Mouse (Mus musculus) testis, postnatal 14 days (tissue): ENCODE measurements at regions not wholly inside any gene's neighbourhood (a gene's known extent, or its start where the extent isn't known, plus 50 kb on each side); places are given as distances from the start of the nearest gene placed in this dataset.

ENCODE experiments used
- DNase-seq: peaks from one replicate; pipeline ENCODE4 v3.0.0; 2021; ENCODE audit warnings: low spot score

- no peak for DNase-seq
Observed at GRCm38 (mm10) chr11:19246390-19247114, 227.8 kb upstream of the Meis1 start.

GRCm38 (mm10) chr11:19253605-19254004 is 234.8 kb upstream of the Meis1 start:
- no peak for DNase-seq

GRCm38 (mm10) chr11:19254183-19254582 is 235.4 kb upstream of the Meis1 start:
- no peak for DNase-seq

- no peak for DNase-seq
Observed at GRCm38 (mm10) chr11:19257549-19257948, 238.8 kb upstream of the Meis1 start.

- DNase-seq, result no peak
Observed at GRCm38 (mm10) chr11:19262832-19263231, 244.0 kb upstream of the Meis1 start.

- no peak for DNase-seq
Observed at GRCm38 (mm10) chr11:19264798-19265671, 246.2 kb upstream of the Meis1 start.

DNA sequence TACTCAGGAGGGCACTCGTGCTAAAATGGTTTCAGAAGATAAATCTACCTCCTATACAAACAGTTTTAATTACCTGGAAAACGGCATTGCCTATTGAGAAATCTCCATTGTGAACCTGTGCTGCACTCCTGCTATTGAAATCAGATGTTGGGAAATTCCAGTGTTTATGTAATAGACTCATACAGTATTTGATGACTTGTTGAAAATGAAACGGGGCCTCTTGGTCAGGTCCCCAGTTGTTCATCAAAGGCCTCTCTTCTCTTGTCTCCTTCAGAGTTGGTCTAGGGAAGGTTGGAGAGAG is 246.8 kb upstream of the Meis1 start:
- no peak for DNase-seq

DNA sequence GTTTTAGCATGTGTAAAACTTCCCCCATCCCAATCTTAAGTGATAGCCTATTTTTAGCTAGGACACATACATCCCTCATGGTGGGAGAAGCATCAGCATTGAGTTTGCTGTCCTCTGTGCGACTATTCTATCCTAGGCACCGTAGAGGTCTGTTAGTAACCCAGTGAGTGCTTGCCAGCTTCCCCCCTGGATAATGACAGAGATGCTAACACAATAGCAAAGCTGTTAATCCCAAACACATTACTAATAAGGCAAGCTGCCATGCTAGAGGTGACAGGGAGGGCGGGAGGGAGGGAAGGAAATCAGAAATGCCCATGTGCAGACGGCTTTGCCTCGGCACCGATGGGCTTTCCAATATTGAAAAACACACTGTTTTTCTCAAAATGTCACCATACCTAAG is 272.2 kb upstream of the Meis1 start:
- no peak for DNase-seq

DNA sequence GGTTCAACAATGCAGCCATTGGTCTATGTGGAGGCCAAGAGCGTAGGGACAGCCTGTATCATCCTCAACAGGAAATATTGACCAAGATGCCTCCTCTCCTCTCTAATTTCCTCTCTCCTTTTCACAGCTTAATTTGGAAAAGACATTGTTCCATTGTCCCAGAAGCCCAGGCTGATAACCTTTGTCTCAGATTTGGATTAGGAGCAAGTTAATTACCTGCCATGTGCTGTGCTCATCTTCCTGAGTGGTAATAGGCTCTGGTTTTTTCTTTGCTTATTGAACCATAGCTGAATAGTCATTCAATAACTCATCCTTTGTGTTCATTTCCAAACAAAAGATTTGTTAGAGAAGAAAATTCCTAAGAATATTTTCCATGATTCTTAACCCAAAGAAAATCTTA is 280.6 kb upstream of the Meis1 start:
- no peak for DNase-seq

GRCm38 (mm10) chr11:19306687-19307086 is 287.9 kb upstream of the Meis1 start:
- DNase-seq, result no peak

GRCm38 (mm10) chr11:19330685-19331239 is 312.0 kb upstream of the Meis1 start:
- DNase-seq, result no peak

- DNase-seq, result no peak
Observed at GRCm38 (mm10) chr11:19332274-19332673, 313.5 kb upstream of the Meis1 start.

DNA sequence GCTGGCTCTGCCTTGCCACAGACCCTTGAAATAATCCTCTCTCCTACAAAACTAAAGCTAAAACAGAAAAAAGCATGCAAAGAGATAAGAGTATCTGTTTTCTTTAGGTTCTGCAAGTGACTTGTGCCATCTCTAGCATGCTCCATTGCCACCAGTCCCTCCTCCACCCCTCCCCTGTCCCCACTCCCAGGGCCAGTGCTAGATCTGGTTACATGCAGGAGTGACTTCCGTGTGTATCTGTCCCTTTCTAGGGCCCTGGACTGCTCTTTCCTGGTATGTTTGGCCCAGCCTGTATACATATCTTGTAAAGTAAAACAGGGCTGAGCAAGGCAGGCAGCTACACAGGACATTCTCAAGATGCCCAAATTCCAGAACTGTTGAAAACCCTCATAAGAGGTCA is 313.9 kb upstream of the Meis1 start:
- DNase-seq, result no peak

GRCm38 (mm10) chr11:19333908-19334487 is 315.2 kb upstream of the Meis1 start:
- DNase-seq, result no peak

GRCm38 (mm10) chr11:19335384-19335783 is 316.6 kb upstream of the Meis1 start:
- no peak for DNase-seq

DNA sequence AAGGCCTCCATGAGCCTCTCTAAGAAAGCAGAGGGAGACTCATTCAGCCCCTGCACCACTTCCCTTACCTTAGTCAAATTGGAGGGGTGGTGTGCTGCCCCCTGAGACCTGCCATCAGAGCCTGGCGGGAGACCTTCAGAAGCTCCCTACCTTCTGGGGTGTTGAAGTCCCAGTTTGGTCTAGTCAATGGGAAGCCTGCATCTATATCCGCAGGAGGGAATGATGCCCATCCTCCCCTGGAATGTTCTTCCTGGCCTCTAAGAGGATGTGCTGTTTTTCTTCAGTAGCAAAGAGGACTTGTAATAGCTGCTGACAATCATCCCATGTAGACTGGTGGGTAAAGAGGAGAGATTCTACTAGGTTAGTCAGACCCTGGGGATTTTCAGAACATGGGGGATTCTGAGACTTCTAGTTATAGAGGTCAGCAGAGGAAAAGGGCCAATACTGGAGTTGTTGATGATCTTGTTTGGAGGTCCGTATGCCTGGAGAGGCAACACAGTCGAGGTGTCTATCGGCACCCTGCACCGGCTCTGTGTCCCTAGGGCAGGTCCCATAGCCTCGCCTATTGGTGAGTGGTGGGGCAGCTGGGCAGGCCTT is 321.0 kb upstream of the Meis1 start:
- DNase-seq, result no peak

DNA sequence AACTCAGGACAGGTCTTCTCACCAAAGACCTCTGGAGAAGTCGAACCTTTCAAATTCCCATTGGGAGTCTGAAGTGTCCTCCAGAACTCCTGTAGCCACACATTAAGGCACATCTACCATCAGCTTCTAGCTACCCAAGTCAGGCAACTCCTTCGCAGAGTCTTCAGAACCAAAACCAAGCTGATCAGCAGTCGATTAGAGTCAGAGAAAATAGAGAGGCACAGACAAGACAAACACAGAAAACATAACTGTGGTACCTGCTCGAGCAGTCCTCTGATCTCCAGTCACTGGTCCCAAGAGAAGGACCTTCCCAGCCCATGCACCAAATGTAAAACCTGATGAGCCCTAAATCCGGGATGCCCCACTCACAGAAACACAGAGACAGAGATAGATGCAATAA is 322.1 kb upstream of the Meis1 start:
- no peak for DNase-seq

DNA sequence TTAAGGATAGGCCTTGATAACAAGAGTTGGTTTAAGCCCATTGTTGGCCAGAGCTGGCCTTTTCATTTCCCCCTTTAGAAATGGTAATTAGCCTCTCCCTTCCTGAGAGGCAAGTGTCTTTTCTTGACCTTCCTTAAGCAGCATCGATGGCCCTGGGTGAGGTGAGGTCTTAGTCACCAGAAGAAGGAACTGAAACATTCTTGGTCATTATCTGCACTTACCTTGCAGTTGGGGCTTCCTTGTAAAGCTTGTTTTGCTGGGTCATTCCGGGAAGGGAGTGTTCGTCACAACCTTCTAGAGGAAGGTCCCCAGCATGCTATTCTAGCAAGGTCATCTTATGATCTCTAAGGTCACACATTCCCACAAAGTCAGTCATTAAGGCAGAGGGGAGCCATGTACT is 322.6 kb upstream of the Meis1 start:
- no peak for DNase-seq

GRCm38 (mm10) chr11:19342803-19343202 is 324.0 kb upstream of the Meis1 start:
- DNase-seq, result no peak

DNA sequence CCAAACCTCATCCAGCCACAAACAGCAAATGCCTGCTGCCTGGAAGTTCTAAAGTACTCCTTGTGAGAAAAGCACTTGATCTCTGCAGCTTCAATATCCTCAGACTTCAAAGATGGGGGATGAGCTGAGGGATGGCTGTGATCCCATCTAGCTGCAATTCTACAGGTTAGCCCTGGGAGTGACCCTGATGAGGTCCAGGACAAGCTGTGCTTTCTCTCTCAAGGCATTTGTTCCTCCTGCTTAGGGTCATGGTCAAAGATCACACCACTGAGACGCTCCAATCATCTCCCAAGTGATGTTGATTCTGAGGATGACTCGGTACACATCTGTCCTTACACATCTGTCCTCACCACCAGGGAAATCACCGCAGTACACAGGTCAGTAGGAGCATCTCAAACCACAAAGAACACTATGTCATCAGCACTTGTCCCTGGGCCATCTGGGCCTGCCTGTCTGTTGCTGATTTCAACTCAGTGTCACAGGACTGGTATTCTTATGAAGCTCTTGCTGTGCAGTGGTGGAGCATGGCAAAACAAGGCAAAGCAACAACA is 327.6 kb upstream of the Meis1 start:
- no peak for DNase-seq

- DNase-seq, result no peak
Observed at GRCm38 (mm10) chr11:19350331-19351242, 331.8 kb upstream of the Meis1 start.
